Mouse (Mus musculus): ENCODE measurements around the gene Slc41a2. TPM values are rescaled to one million over a fixed set of nuclear protein-coding genes. Genes with fewer than 3 reads are reported as not detected.

The Slc41a2 gene
- polyA plus RNA-seq, 1 experiment from 2014 or later: 0.36 TPM

DNA sequence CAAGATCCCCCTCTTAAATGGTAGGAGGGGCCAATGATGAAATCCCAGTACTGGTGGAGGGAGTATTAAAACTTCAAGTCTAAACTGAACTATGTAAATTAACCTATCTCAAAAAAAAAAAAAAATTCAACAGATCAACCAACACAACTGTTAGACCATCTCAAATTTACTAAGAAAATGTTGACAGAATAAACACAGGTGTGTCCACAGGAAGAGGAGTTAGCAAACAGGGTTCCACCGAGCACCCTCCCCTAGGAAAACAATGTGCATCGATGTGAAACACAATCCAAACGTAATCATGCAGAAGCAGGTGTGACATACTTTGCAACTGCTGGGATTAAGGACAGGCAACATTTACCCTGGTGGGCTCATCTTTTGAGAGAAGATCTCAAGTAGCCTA, 12.8 kb downstream of the Slc41a2 start:
- Histone ChIP-seq H3K4me3 (no peak overlapping the region), H3K9me3 (replicated peaks) (no peaks in the 10 kb centered on the region), H3K27me3 (ENCODE audit: low read depth, poor library complexity, severe bottlenecking) (peaks cover 5% of the 10 kb centered on the region), H3K4me1 (peaks cover 9% of the 10 kb centered on the region), H3K36me3 (no peaks in the 10 kb centered on the region), H3K27ac (replicated peaks) (no peak overlapping the region)
- 74% methylated on average over 3 of the region's 3 CpGs for WGBS
- no peak for DNase-seq (ENCODE audit: low spot score)

- Histone ChIP-seq H3K4me1 (peaks cover 9% of the 10 kb centered on the region), H3K9me3 (replicated peaks) (no peaks in the 10 kb centered on the region), H3K4me3 (no peak overlapping the region), H3K36me3 (no peaks in the 10 kb centered on the region), H3K27ac (replicated peaks) (no peak overlapping the region), H3K27me3 (ENCODE audit: low read depth, poor library complexity, severe bottlenecking) (peaks cover 12% of the 10 kb centered on the region)
- no peak for DNase-seq (ENCODE audit: low spot score)
- 46% methylated on average over 7 of the region's 7 CpGs for WGBS
Observed at GRCm38 (mm10) chr10:83322551-83323100, 15.1 kb downstream of the Slc41a2 start.

- Histone ChIP-seq H3K4me1 (peaks cover 9% of the 10 kb centered on the region), H3K36me3 (no peaks in the 10 kb centered on the region), H3K27ac (replicated peaks) (no peak overlapping the region), H3K4me3 (no peak overlapping the region), H3K9me3 (replicated peaks) (no peaks in the 10 kb centered on the region), H3K27me3 (ENCODE audit: low read depth, poor library complexity, severe bottlenecking) (peaks cover 12% of the 10 kb centered on the region)
- 51% methylated on average over 6 of the region's 6 CpGs for WGBS
- DNase-seq (ENCODE audit: low spot score): no peak
Observed at GRCm38 (mm10) chr10:83321528-83321927, 16.2 kb downstream of the Slc41a2 start.

- peaks cover 9% of the 10 kb centered on the region for H3K4me1 ChIP-seq
- H3K27me3 ChIP-seq (ENCODE audit: low read depth, poor library complexity, severe bottlenecking): peaks cover 12% of the 10 kb centered on the region
- 94% methylated on average over 7 of the region's 7 CpGs for WGBS
- H3K36me3 ChIP-seq: no peaks in the 10 kb centered on the region
- no peak overlapping the region for H3K4me3 ChIP-seq
- no peak overlapping the region for H3K27ac ChIP-seq (replicated peaks)
- no peaks in the 10 kb centered on the region for H3K9me3 ChIP-seq (replicated peaks)
- DNase-seq (ENCODE audit: low spot score): no peak
Observed at GRCm38 (mm10) chr10:83320870-83321269, 16.8 kb downstream of the Slc41a2 start.

DNA sequence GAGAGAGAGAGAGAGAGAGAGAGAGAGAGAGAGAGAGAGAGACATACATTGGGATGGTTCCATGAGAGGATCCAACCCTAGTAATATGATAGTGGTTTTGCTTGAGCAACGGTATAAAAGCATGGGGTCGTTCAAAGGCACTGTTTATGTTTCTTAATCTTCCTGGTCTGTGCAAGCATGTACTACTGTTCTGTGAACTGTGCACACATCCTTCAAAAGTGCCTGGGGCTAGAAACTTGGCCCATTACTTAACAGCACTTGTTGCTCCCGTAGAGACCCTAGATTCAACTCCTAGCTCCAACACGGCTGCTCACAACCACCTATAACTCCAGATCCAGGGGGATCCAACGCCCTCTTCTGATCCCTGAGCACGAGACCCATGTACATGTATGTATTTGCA, 17.3 kb downstream of the Slc41a2 start:
- Histone ChIP-seq H3K36me3 (no peaks in the 10 kb centered on the region), H3K9me3 (replicated peaks) (no peaks in the 10 kb centered on the region), H3K4me1 (peaks cover 9% of the 10 kb centered on the region), H3K27ac (replicated peaks) (no peak overlapping the region), H3K4me3 (no peak overlapping the region), H3K27me3 (ENCODE audit: low read depth, poor library complexity, severe bottlenecking) (peaks cover 12% of the 10 kb centered on the region)
- DNase-seq (ENCODE audit: low spot score): no peak
- whole genome bisulfite sequencing: 87% methylated on average over 6 of the region's 6 CpGs

DNA sequence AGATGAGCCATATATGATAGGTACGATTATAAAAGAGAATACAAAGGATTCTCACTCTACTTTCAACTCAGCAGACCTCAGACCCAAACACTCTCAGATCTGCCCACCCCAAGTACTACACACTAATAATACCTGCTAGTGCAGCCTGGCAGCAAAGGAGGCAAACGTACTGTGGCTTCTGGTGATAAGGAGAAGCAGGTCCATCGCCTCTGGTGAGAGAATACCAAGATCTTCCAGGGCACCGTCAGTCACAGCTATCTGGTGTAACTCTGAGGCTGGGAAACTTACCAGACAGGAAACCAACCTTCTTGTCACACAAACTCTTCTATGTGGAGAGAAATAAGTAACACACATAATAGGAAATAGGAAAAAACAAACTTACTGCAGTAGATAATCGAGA, 24.6 kb downstream of the Slc41a2 start:
- no peaks in the 10 kb centered on the region for H3K36me3 ChIP-seq
- no peaks in the 10 kb centered on the region for H3K4me1 ChIP-seq
- no peaks in the 10 kb centered on the region for H3K27me3 ChIP-seq (ENCODE audit: low read depth, poor library complexity, severe bottlenecking)
- H3K4me3 ChIP-seq: no peak overlapping the region
- 89% methylated on average over 5 of the region's 5 CpGs for WGBS
- DNase-seq (ENCODE audit: low spot score): no peak
- no peak overlapping the region for H3K27ac ChIP-seq (replicated peaks)
- peaks cover 5% of the 10 kb centered on the region; the same call in 1 of the 2 replicates for H3K9me3 ChIP-seq (replicated peaks)

- no peaks in the 10 kb centered on the region for H3K36me3 ChIP-seq
- no peaks in the 10 kb centered on the region for H3K27me3 ChIP-seq (ENCODE audit: low read depth, poor library complexity, severe bottlenecking)
- peaks cover 5% of the 10 kb centered on the region; the same call in 1 of the 2 replicates for H3K9me3 ChIP-seq (replicated peaks)
- no peak for DNase-seq (ENCODE audit: low spot score)
- H3K4me1 ChIP-seq: no peaks in the 10 kb centered on the region
- WGBS: 91% methylated on average over 7 of the region's 7 CpGs
- no peak overlapping the region for H3K27ac ChIP-seq (replicated peaks)
- H3K4me3 ChIP-seq: no peak overlapping the region
Observed at GRCm38 (mm10) chr10:83310356-83310755, 27.3 kb downstream of the Slc41a2 start.

- H3K27ac ChIP-seq (replicated peaks): no peak overlapping the region
- H3K27me3 ChIP-seq (ENCODE audit: low read depth, poor library complexity, severe bottlenecking): no peaks in the 10 kb centered on the region
- H3K36me3 ChIP-seq: no peaks in the 10 kb centered on the region
- no peak overlapping the region for H3K4me3 ChIP-seq
- no peak for DNase-seq (ENCODE audit: low spot score)
- 82% methylated on average over 4 of the region's 4 CpGs for WGBS
- H3K9me3 ChIP-seq (replicated peaks): no peaks in the 10 kb centered on the region
- H3K4me1 ChIP-seq: no peaks in the 10 kb centered on the region
Observed at GRCm38 (mm10) chr10:83301687-83302086, 36.0 kb downstream of the Slc41a2 start.

DNA sequence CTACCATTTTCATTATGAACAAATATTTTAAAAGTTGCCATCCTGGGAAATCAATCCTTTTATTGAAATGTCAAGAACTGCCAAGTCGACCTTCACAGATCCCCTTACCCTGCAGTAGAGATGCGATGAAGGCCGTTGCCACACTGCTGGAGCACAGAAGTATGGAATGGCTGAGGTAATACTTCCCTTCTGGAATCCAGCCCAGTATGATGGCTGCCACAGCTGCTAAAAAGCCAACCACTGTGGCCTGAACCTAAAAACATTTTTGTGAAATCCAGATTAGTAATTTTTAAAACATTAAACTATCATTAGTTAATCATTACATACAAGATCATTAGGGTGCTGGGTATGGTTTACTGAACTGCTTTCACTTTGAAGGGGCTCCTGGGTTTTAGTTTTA, 36.6 kb downstream of the Slc41a2 start:
- H3K4me1 ChIP-seq: no peaks in the 10 kb centered on the region
- WGBS: 90% methylated on average over 3 of the region's 3 CpGs
- no peak overlapping the region for H3K4me3 ChIP-seq
- H3K36me3 ChIP-seq: no peaks in the 10 kb centered on the region
- H3K27ac ChIP-seq (replicated peaks): no peak overlapping the region
- no peak for DNase-seq (ENCODE audit: low spot score)
- H3K27me3 ChIP-seq (ENCODE audit: low read depth, poor library complexity, severe bottlenecking): no peaks in the 10 kb centered on the region
- H3K9me3 ChIP-seq (replicated peaks): no peaks in the 10 kb centered on the region

GRCm38 (mm10) chr10:83297017-83297416, 40.7 kb downstream of the Slc41a2 start:
- Histone ChIP-seq H3K4me3 (no peak overlapping the region), H3K27ac (replicated peaks) (no peak overlapping the region), H3K4me1 (peaks cover 5% of the 10 kb centered on the region; the same call in 1 of the 2 replicates), H3K27me3 (ENCODE audit: low read depth, poor library complexity, severe bottlenecking) (no peaks in the 10 kb centered on the region; the same call in 1 of the 2 replicates), H3K9me3 (replicated peaks) (no peaks in the 10 kb centered on the region), H3K36me3 (no peaks in the 10 kb centered on the region)
- WGBS: 85% methylated on average over 4 of the region's 4 CpGs
- no peak for DNase-seq (ENCODE audit: low spot score)

DNA sequence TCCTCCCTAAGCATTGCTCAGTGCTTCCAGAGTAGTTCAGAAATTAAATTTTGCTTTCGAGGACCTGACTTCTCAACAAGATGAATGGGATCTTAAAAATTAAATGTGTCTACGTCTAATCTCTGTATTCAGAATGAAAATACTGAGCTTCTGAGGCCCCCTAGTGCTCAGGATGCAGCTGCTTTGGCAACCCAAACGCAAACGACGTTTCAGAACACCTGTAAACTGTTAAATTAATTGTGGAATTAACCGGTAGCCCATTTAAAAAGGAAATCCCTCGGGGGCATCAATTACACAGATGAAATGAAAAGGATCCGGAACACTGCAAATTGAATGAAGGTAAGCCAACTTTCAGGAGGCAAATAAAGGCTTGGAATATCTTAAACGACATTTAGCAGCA, 42.9 kb downstream of the Slc41a2 start:
- DNase-seq (ENCODE audit: low spot score): no peak
- no peak overlapping the region for H3K27ac ChIP-seq (replicated peaks)
- WGBS: 70% methylated on average over 9 of the region's 9 CpGs

GRCm38 (mm10) chr10:83293352-83293751, 44.3 kb downstream of the Slc41a2 start:
- H3K9me3 ChIP-seq (replicated peaks): no peaks in the 10 kb centered on the region
- no peaks in the 10 kb centered on the region; the same call in 1 of the 2 replicates for H3K27me3 ChIP-seq (ENCODE audit: low read depth, poor library complexity, severe bottlenecking)
- H3K4me3 ChIP-seq: no peak overlapping the region
- DNase-seq (ENCODE audit: low spot score): no peak
- 81% methylated on average over 9 of the region's 9 CpGs for WGBS
- H3K4me1 ChIP-seq: peaks cover 5% of the 10 kb centered on the region; the same call in 1 of the 2 replicates
- no peaks in the 10 kb centered on the region for H3K36me3 ChIP-seq
- no peak overlapping the region for H3K27ac ChIP-seq (replicated peaks)

More for the DNA sequence above, 42.9 kb downstream of the Slc41a2 start:
- Histone ChIP-seq H3K9me3 (replicated peaks) (no peaks in the 10 kb centered on the region), H3K4me3 (no peak overlapping the region), H3K4me1 (peaks cover 5% of the 10 kb centered on the region; the same call in 1 of the 2 replicates), H3K36me3 (no peaks in the 10 kb centered on the region), H3K27me3 (ENCODE audit: low read depth, poor library complexity, severe bottlenecking) (no peaks in the 10 kb centered on the region; the same call in 1 of the 2 replicates)

DNA sequence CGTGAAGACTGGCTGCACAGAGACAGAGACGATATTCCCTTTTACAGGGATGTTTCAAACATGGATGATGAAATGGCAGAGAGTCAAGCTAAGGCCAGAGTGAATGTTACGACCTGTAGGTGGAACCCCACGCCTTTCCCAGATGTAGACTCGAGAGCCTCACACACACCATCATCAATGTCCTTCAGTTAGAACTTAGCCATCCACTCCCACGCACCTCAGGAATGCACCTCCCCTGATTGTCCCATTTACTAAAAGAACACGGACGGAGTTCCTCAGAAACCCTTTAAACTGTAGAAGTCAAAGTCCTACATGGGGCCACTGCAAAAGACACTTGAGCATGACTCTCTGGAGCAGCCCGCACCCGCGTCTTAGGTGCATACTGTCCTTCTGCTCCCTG, 46.0 kb downstream of the Slc41a2 start:
- DNase-seq (ENCODE audit: low spot score): no peak
- Histone ChIP-seq H3K4me3 (no peak overlapping the region), H3K9me3 (replicated peaks) (no peaks in the 10 kb centered on the region), H3K27ac (replicated peaks) (no peak overlapping the region), H3K4me1 (peaks cover 5% of the 10 kb centered on the region; the same call in 1 of the 2 replicates), H3K36me3 (no peaks in the 10 kb centered on the region), H3K27me3 (ENCODE audit: low read depth, poor library complexity, severe bottlenecking) (no peaks in the 10 kb centered on the region; the same call in 1 of the 2 replicates)
- WGBS: 91% methylated on average over 11 of the region's 11 CpGs

All from midbrain, embryonic 10.5 days (tissue).